Mouse (Mus musculus): ENCODE data around the gene AU015836. TPM values are rescaled to one million over a fixed set of nuclear protein-coding genes. Genes with fewer than 3 reads are reported as not detected.
"Not testable (repeated sequence)": the region's sequence is repeated elsewhere in the genome, so short reads cannot be mapped to it uniquely, and the experiment has no call there.

AU015836 gene
- not detected in 2 replicates for polyA plus RNA-seq (2015; fragmentation: Nextera tagmentation; extraction: Ambion mirVana)

GRCm38 (mm10) chrX:93968444-93968843 is at the start of gene AU015836:
Gene AU015836 (plus strand): TSS chrX:93968659.
- Histone ChIP-seq H3K27me3 (no peaks in the 10 kb centered on the region; the same call in 1 of the 2 replicates), H3K36me3 (no peaks in the 10 kb centered on the region), H3K4me3 (no peak within 1 kb of the TSS), H3K27ac (no peak within 1 kb of the TSS), H3K9ac (no peak within 1 kb of the TSS), H3K4me1 (no peaks in the 10 kb centered on the region), H3K9me3 (no peaks in the 10 kb centered on the region), H3K4me2 (no peak within 1 kb of the TSS)
- 57% methylated on average over 14 of the region's 14 CpGs for WGBS
- no peak for ATAC-seq (ENCODE audit: borderline replicate concordance, extremely low read depth, low FRiP score, low TSS enrichment)

GRCm38 (mm10) chrX:93919017-93919416 is 49.4 kb upstream of the AU015836 start:
- no peak for ATAC-seq (ENCODE audit: borderline replicate concordance, extremely low read depth, low FRiP score, low TSS enrichment)
- H3K27ac ChIP-seq: no peak overlapping the region
- H3K4me2 ChIP-seq: no peak overlapping the region
- no peak overlapping the region for H3K9ac ChIP-seq
- no peak overlapping the region for H3K4me3 ChIP-seq
- H3K9me3 ChIP-seq: no peaks in the 10 kb centered on the region
- H3K4me1 ChIP-seq: no peaks in the 10 kb centered on the region
- H3K36me3 ChIP-seq: no peaks in the 10 kb centered on the region
- 64% methylated on average over 3 of the region's 3 CpGs for WGBS
- H3K27me3 ChIP-seq: peaks cover 1% of the 10 kb centered on the region; the same call in 1 of the 2 replicates

- Histone ChIP-seq H3K9ac (no peak overlapping the region), H3K4me1 (no peaks in the 10 kb centered on the region), H3K4me3 (no peak overlapping the region), H3K27me3 (no peaks in the 10 kb centered on the region; the same call in 1 of the 2 replicates), H3K9me3 (no peaks in the 10 kb centered on the region), H3K4me2 (no peak overlapping the region), H3K27ac (no peak overlapping the region), H3K36me3 (no peaks in the 10 kb centered on the region)
- ATAC-seq (ENCODE audit: borderline replicate concordance, extremely low read depth, low FRiP score, low TSS enrichment): no peak
- WGBS: 76% methylated on average over 3 of the region's 3 CpGs
Measured at GRCm38 (mm10) chrX:93928379-93928778, 40.1 kb upstream of the AU015836 start.

GRCm38 (mm10) chrX:93928794-93929193 is 39.7 kb upstream of the AU015836 start:
- no peak overlapping the region for H3K27ac ChIP-seq
- no peak overlapping the region for H3K4me2 ChIP-seq
- H3K9me3 ChIP-seq: no peaks in the 10 kb centered on the region
- no peak overlapping the region for H3K4me3 ChIP-seq
- WGBS: 75% methylated on average over 1 of the region's 1 CpGs
- no peak for ATAC-seq (ENCODE audit: borderline replicate concordance, extremely low read depth, low FRiP score, low TSS enrichment)
- no peaks in the 10 kb centered on the region; the same call in 1 of the 2 replicates for H3K27me3 ChIP-seq
- H3K9ac ChIP-seq: no peak overlapping the region
- no peaks in the 10 kb centered on the region for H3K4me1 ChIP-seq
- H3K36me3 ChIP-seq: no peaks in the 10 kb centered on the region

GRCm38 (mm10) chrX:93931694-93932093 is 36.8 kb upstream of the AU015836 start:
- Histone ChIP-seq H3K27ac (no peak overlapping the region), H3K4me1 (no peaks in the 10 kb centered on the region), H3K9ac (no peak overlapping the region), H3K36me3 (no peaks in the 10 kb centered on the region), H3K4me3 (no peak overlapping the region), H3K9me3 (no peaks in the 10 kb centered on the region), H3K4me2 (no peak overlapping the region), H3K27me3 (no peaks in the 10 kb centered on the region; the same call in 1 of the 2 replicates)
- WGBS: 72% methylated on average over 3 of the region's 3 CpGs
- ATAC-seq (ENCODE audit: borderline replicate concordance, extremely low read depth, low FRiP score, low TSS enrichment): no peak

GRCm38 (mm10) chrX:93956727-93957126 is 11.7 kb upstream of the AU015836 start:
- no peaks in the 10 kb centered on the region for H3K9me3 ChIP-seq
- no peaks in the 10 kb centered on the region for H3K36me3 ChIP-seq
- peaks cover 4% of the 10 kb centered on the region; the same call in 1 of the 2 replicates for H3K27me3 ChIP-seq
- WGBS: 21% methylated on average over 1 of the region's 1 CpGs
- H3K27ac ChIP-seq: no peak overlapping the region
- H3K4me2 ChIP-seq: no peak overlapping the region
- H3K9ac ChIP-seq: no peak overlapping the region
- no peak overlapping the region for H3K4me3 ChIP-seq
- H3K4me1 ChIP-seq: no peaks in the 10 kb centered on the region
- no peak for ATAC-seq (ENCODE audit: borderline replicate concordance, extremely low read depth, low FRiP score, low TSS enrichment)

- H3K27me3 ChIP-seq: peaks cover 4% of the 10 kb centered on the region; the same call in 1 of the 2 replicates
- WGBS: 32% methylated on average over 3 of the region's 3 CpGs
Measured at GRCm38 (mm10) chrX:93958502-93958901, 10.0 kb upstream of the AU015836 start.

GRCm38 (mm10) chrX:93980341-93980740 is 11.9 kb downstream of the AU015836 start:
- H3K4me2 ChIP-seq: no peak overlapping the region
- peaks cover 4% of the 10 kb centered on the region; the same call in 1 of the 2 replicates for H3K27me3 ChIP-seq
- no peaks in the 10 kb centered on the region for H3K36me3 ChIP-seq
- H3K4me3 ChIP-seq: no peak overlapping the region
- no peak overlapping the region for H3K27ac ChIP-seq
- no peak for ATAC-seq (ENCODE audit: borderline replicate concordance, extremely low read depth, low FRiP score, low TSS enrichment)
- H3K9ac ChIP-seq: no peak overlapping the region
- WGBS: 87% methylated on average over 26 of the region's 26 CpGs
- no peaks in the 10 kb centered on the region for H3K9me3 ChIP-seq
- H3K4me1 ChIP-seq: no peaks in the 10 kb centered on the region

More at GRCm38 (mm10) chrX:93958502-93958901, 10.0 kb upstream of the AU015836 start:
- Histone ChIP-seq H3K4me2 (no peak overlapping the region), H3K27ac (no peak overlapping the region), H3K4me3 (no peak overlapping the region), H3K4me1 (no peaks in the 10 kb centered on the region), H3K9me3 (no peaks in the 10 kb centered on the region), H3K9ac (no peak overlapping the region), H3K36me3 (no peaks in the 10 kb centered on the region)
- no peak for ATAC-seq (ENCODE audit: borderline replicate concordance, extremely low read depth, low FRiP score, low TSS enrichment)

- no peaks in the 10 kb centered on the region for H3K4me1 ChIP-seq
- peaks cover 4% of the 10 kb centered on the region; the same call in 1 of the 2 replicates for H3K27me3 ChIP-seq
- 84% methylated on average over 3 of the region's 3 CpGs for WGBS
- no peak overlapping the region for H3K4me3 ChIP-seq
- H3K9me3 ChIP-seq: no peaks in the 10 kb centered on the region
- H3K27ac ChIP-seq: no peak overlapping the region
- no peak overlapping the region for H3K4me2 ChIP-seq
- ATAC-seq (ENCODE audit: borderline replicate concordance, extremely low read depth, low FRiP score, low TSS enrichment): no peak
- no peaks in the 10 kb centered on the region for H3K36me3 ChIP-seq
- H3K9ac ChIP-seq: no peak overlapping the region
Measured at GRCm38 (mm10) chrX:93982193-93982592, 13.7 kb downstream of the AU015836 start.

- peaks cover 22% of the 10 kb centered on the region for H3K27me3 ChIP-seq
- ATAC-seq (ENCODE audit: borderline replicate concordance, extremely low read depth, low FRiP score, low TSS enrichment); H3K4me1 ChIP-seq; H3K9me3 ChIP-seq; H3K9ac ChIP-seq; H3K36me3 ChIP-seq; H3K4me3 ChIP-seq; H3K27ac ChIP-seq; H3K4me2 ChIP-seq: not testable (repeated sequence)
- 56% methylated on average over 3 of the region's 3 CpGs for WGBS
Measured at GRCm38 (mm10) chrX:93985096-93985495, 16.6 kb downstream of the AU015836 start.

- Histone ChIP-seq H3K9ac (no peak overlapping the region), H3K27ac (no peak overlapping the region), H3K4me2 (no peak overlapping the region), H3K4me3 (no peak overlapping the region), H3K9me3 (no peaks in the 10 kb centered on the region), H3K36me3 (no peaks in the 10 kb centered on the region), H3K4me1 (no peaks in the 10 kb centered on the region), H3K27me3 (peaks cover 18% of the 10 kb centered on the region)
- no peak for ATAC-seq (ENCODE audit: borderline replicate concordance, extremely low read depth, low FRiP score, low TSS enrichment)
- 81% methylated on average over 3 of the region's 3 CpGs for WGBS
Measured at GRCm38 (mm10) chrX:94006991-94007390, 38.5 kb downstream of the AU015836 start.

- no peak overlapping the region for H3K9ac ChIP-seq
- H3K4me1 ChIP-seq: no peaks in the 10 kb centered on the region
- no peak overlapping the region for H3K4me2 ChIP-seq
- 82% methylated on average over 3 of the region's 3 CpGs for WGBS
- no peak overlapping the region for H3K27ac ChIP-seq
- ATAC-seq (ENCODE audit: borderline replicate concordance, extremely low read depth, low FRiP score, low TSS enrichment): no peak
- H3K36me3 ChIP-seq: no peaks in the 10 kb centered on the region
- H3K27me3 ChIP-seq: peaks cover 20% of the 10 kb centered on the region; the same call in 1 of the 2 replicates
- H3K9me3 ChIP-seq: no peaks in the 10 kb centered on the region
- no peak overlapping the region for H3K4me3 ChIP-seq
Measured at GRCm38 (mm10) chrX:94009442-94009841, 41.0 kb downstream of the AU015836 start.

All from lung, embryonic 15.5 days (tissue).